Mouse (Mus musculus) monocyte, adult 2 months (primary cell): ENCODE data around the gene Vash1.

Experiments used
- DNase-seq, 2 experiments: peaks; one replicate each; pipeline ENCODE4 v3.0.0; 2022; ENCODE audit warnings: low spot score in 2 of 2, low read depth in 1 of 2

Vash1 gene

DNA sequence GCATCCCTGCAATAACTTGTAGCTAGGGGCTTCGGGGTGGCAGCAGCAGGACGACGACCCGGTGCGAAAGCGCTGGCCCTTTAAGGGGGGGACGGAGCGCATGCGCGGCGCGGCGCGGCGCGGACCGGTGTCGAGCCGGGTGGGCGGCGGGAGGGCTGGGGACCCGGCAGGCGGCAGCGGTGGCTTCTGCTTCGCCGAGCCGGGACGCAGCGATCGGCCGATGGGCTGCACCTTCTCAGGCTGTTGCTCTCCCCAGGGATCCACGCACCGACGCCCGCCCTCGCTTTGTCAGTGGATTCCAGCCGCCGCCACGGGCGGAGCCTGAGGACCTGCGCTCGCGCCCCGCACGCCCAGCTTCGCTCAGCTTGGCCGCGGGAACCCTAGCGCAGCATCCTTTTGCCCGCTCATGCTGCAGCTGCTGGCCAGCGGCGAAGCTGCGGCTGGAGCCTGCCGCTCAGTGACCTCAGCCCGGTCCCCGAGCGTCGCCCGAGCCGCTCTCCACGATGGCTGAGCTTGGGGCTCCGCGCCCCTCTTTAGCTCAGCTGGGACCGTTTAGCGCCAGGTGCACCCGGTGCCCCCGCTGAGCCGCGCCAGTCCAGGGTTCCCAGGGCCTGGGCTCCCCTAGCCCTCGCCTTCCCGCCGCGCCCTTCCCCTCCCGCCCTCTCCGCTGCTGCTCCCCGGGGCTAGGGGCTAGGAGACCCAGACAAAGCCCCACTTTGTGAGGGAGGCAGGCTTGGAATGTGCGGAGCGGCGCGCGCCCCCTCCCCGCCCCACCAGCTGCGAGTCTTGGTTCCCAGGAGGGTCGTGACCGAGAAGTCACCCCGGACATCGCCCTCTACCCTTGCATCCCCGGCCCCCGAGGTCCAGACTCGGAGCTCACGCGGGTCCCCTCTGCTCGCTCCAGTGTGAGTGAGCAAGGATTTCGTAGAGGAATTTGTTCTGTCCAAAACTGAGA, at the start of gene Vash1:
Vash1 (plus strand) TSS at position 110 of the 955 bp plus-strand sequence.
- DNase-seq = no peak

GRCm38 (mm10) chr12:86628783-86629172, 49.7 kb upstream of the Vash1 start:
- no peak for DNase-seq

DNA sequence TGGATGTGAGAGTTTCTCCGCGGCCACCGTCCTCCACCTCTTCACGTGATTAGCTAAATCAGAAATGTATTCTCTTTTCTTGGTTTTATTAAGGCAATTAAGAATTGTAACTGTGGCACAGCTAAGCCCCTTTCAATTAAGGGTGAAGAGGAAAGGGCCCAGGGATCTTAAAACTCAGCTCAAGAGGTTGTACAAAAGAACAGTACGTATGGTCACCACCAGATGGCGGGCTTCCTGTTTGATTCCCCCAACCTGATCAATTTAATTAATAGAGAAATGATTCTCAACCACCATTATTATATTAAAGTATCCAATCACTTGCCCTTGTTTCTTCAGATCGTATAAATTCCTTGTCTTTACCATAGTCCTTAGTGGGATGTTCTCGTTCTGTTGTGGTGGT, 36.7 kb upstream of the Vash1 start:
- DNase-seq = no peak

DNA sequence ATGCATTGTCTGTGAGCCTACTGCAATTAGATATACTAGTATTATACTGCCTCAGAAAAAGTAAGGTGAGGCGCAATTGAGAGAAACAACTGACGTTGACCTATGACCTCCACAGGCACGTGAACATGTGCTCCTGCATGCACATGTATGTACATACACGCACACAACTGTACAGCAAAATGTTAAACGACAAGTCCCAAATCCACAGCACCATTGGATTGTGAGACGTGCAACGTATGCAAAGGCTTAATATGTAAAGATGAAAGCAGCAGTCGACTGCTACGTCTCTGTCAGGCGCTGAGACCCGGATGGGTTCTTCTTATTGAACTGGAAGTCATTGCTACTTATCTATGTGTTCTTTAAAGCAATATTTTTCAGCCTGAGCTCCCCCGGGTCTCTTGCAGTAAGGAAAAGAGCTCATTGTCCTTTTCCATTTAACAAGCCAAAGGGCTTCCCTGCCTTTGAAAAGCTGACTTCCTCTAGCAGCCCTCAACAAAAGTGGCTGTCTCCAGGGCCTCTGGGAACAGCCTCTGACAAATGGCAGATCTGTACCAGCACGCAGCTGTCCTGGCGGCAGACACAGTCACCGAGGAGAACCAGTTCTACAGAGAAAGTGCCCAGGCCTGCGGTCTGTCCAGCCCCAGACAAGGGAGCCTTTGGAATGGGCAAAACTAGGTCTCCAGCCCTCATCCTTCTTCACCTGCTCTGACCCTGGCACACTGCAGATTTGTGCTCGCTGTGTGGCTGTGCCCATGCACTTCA, 33.8 kb upstream of the Vash1 start:
- DNase-seq = no peak

DNA sequence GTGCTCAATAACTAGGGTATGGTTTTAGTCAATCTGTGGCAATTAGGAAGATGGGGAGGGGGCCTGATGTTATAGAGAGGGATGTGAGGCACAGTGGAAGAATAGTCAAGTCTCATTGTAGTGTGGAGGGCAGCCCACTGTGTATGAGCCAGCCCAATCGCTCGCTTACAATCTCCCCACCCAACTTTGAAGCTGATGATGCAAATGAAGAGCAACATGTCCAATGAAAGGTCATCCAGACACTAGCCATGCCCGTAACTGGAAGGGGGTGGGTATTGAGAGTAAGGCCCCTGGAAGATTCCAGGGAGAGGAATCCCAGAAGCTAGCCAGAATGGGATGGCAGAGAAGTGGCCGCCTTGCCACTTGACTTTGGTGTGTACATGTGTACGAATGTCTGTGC, 33.0 kb upstream of the Vash1 start:
- DNase-seq = no peak

DNA sequence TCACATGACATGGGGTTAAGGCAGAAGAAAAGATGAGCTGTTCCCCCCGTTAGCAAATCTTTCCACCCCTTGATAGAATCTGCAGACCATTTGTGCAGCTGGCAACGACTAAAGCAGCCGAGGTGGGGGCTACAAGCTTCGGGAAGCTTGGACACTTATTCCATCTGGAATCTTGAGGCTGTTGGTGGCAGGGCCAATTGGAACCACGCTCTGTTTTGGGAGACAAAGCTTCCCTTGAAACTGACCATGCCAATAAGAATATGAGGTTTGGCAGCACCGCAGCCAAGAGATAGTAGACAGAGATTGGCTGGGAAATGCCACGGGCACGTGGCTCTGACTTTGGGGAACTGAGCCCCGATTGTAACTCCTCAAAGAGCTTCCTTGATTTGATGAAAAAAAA, 31.7 kb upstream of the Vash1 start:
- DNase-seq = no peak

- DNase-seq = no peak
Observed at GRCm38 (mm10) chr12:86647279-86647678, 31.2 kb upstream of the Vash1 start.

GRCm38 (mm10) chr12:86647736-86648135, 30.8 kb upstream of the Vash1 start:
- DNase-seq = no peak

DNA sequence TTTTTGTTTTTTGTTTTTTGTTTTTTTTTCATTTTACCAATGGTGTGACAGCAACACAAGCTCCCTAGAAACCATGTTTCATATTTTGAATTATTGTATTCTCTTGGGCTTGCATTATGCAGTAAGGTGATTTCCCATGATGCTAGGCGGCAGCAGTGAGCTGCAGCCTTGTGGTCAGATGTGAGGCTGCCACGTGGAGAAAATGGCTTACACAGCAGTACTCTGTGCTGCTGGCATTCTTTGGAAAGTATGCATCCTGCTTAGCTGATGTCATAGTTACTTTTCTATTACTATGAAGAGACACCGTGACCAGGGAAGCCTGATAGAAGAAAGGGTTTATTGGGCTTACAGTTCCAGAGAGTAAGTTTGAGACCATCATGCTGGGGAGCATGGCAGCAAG, 30.0 kb upstream of the Vash1 start:
- no peak for DNase-seq

GRCm38 (mm10) chr12:86651301-86651860, 27.1 kb upstream of the Vash1 start:
- DNase-seq = no peak

DNA sequence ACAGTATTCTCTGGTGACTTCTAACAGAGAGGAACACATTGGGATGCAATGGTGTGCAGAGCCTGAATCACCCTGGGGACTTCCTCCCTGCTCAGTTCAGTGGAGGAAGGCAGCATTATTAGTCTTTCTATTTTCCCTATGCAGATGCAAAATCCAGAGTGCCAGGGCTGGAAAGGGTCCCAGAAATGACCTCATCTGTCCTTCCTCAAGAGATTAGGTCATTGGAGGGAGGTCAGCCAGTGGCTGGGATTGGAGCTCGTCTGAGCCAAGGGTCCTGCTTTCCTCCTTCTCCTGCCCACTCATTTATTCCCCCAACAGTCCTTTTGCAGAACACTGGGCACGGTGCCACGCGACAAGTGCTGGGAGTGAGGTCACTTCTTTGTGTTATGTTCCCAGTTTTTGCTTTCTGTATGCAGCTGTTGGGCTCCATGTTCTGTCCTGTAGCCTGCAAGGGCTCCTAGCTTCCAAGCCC, 25.9 kb upstream of the Vash1 start:
- DNase-seq = no peak

- no peak for DNase-seq
Observed at GRCm38 (mm10) chr12:86659447-86659968, 19.0 kb upstream of the Vash1 start.

GRCm38 (mm10) chr12:86660466-86660865, 18.0 kb upstream of the Vash1 start:
- DNase-seq = no peak

- DNase-seq = no peak
Observed at GRCm38 (mm10) chr12:86665656-86666055, 12.8 kb upstream of the Vash1 start.

DNA sequence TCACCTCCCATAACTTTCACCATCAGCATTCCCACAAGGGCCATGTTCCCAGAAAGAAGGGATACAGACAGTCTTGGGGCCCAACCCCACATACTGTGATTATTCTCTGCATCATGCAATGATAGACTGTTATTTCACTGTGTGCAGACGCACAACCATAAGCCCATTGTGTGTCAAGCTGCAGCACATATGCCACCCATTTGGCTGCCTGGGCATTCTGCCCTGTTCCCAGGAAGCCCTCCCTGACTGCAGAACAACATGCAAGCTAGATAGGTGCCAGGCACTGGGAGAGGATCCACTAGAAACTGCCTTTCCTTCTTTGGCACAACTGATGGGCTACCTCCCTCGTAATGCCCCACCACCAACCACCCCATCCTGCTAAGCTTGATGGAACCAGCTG, 10.1 kb upstream of the Vash1 start:
- no peak for DNase-seq

DNA sequence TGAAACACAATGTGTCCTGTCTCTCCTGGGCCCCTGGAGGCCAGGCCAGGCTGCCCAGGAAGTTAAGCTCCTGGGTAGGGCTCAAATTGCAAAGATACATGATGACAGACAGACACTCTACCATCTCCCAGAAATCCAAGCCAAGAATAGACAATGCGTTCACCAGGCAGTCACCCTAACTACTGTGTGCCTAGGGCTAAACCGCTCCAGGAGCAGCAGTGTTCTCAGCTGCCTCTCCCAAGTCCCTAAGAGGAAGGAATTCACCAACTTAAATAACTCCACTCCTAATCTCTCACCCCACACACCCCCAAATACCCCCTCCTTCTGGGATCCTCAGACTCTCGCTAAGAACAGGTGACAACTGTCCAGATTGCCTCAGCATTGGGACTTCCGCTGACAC, 6.4 kb upstream of the Vash1 start:
- DNase-seq = no peak

- no peak for DNase-seq
Observed at GRCm38 (mm10) chr12:86672507-86672906, 6.0 kb upstream of the Vash1 start.

GRCm38 (mm10) chr12:86679546-86679930, 1.0 kb downstream of the Vash1 start:
- DNase-seq = no peak

- no peak for DNase-seq
Observed at GRCm38 (mm10) chr12:86679991-86680491, 1.5 kb downstream of the Vash1 start.

- no peak for DNase-seq
Observed at GRCm38 (mm10) chr12:86680591-86681193, 2.2 kb downstream of the Vash1 start.

DNA sequence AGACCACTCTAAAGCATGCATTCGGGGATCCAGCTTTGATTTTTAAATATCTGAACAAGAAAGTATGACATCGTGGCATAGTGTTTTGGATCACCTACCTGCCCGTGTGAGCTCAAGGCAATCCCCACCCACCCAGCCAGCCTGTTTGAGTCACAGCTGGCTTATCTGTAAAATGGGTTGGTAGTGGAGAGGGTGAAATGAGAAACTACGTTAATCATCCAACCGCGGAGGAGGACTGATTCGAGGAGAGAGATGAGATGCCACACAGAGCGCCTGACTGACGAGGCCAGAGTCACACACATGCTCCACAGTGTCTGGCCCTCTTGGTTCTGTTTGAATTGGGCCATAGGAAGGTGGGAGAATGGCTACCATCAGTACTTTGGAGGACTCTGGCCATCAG, 3.1 kb downstream of the Vash1 start:
- DNase-seq = no peak
